Mouse (Mus musculus): ENCODE measurements around the gene Vsig8.

Vsig8 gene

GRCm38 (mm10) chr1:172528701-172529100, 27.0 kb upstream of the Vsig8 start:
- peak in 1 of 2 experiments; percentile 91 for DNase-seq (ENCODE audit: low spot score in 2 of 2)

GRCm38 (mm10) chr1:172530544-172531220, 25.1 kb upstream of the Vsig8 start:
- DNase-seq (ENCODE audit: low spot score in 2 of 2), result no peak

- DNase-seq (ENCODE audit: low spot score in 2 of 2), result no peak
Measured at GRCm38 (mm10) chr1:172532551-172532950, 23.2 kb upstream of the Vsig8 start.

GRCm38 (mm10) chr1:172535116-172535515, 20.6 kb upstream of the Vsig8 start:
- no peak for DNase-seq (ENCODE audit: low spot score in 2 of 2)

- DNase-seq (ENCODE audit: low spot score in 2 of 2), result no peak
Measured at GRCm38 (mm10) chr1:172539827-172540226, 15.9 kb upstream of the Vsig8 start.

- no peak for DNase-seq (ENCODE audit: low spot score in 2 of 2)
Measured at GRCm38 (mm10) chr1:172540283-172540820, 15.4 kb upstream of the Vsig8 start.

GRCm38 (mm10) chr1:172546062-172546461, 9.7 kb upstream of the Vsig8 start:
- DNase-seq (ENCODE audit: low spot score in 2 of 2), result no peak

GRCm38 (mm10) chr1:172548501-172548900, 7.2 kb upstream of the Vsig8 start:
- DNase-seq (ENCODE audit: low spot score in 2 of 2), result no peak

- DNase-seq (ENCODE audit: low spot score in 2 of 2), result no peak
Measured at GRCm38 (mm10) chr1:172549314-172549713, 6.4 kb upstream of the Vsig8 start.

GRCm38 (mm10) chr1:172549717-172550116, 6.0 kb upstream of the Vsig8 start:
- DNase-seq (ENCODE audit: low spot score in 2 of 2), result no peak

- DNase-seq (ENCODE audit: low spot score in 2 of 2), result peak; percentile 27 to 61
Measured at GRCm38 (mm10) chr1:172550551-172550951, 5.2 kb upstream of the Vsig8 start.

GRCm38 (mm10) chr1:172551009-172551408, 4.7 kb upstream of the Vsig8 start:
- no peak for DNase-seq (ENCODE audit: low spot score in 2 of 2)

- DNase-seq (ENCODE audit: low spot score in 2 of 2), result no peak
Measured at GRCm38 (mm10) chr1:172552623-172553022, 3.1 kb upstream of the Vsig8 start.

- DNase-seq (ENCODE audit: low spot score in 2 of 2), result peak; percentile 26 to 41
Measured at GRCm38 (mm10) chr1:172562641-172563464, 7.1 kb downstream of the Vsig8 start.

- DNase-seq (ENCODE audit: low spot score in 2 of 2), result no peak
Measured at GRCm38 (mm10) chr1:172563465-172563828, 7.7 kb downstream of the Vsig8 start.

GRCm38 (mm10) chr1:172566131-172566530, 10.4 kb downstream of the Vsig8 start:
- no peak for DNase-seq (ENCODE audit: low spot score in 2 of 2)

- no peak for DNase-seq (ENCODE audit: low spot score in 2 of 2)
Measured at GRCm38 (mm10) chr1:172567758-172568157, 12.0 kb downstream of the Vsig8 start.

GRCm38 (mm10) chr1:172580116-172580515, 24.4 kb downstream of the Vsig8 start:
- DNase-seq (ENCODE audit: low spot score in 2 of 2), result no peak

- no peak for DNase-seq (ENCODE audit: low spot score in 2 of 2)
Measured at GRCm38 (mm10) chr1:172582436-172582835, 26.7 kb downstream of the Vsig8 start.

- no peak for DNase-seq (ENCODE audit: low spot score in 2 of 2)
Measured at GRCm38 (mm10) chr1:172584271-172584670, 28.5 kb downstream of the Vsig8 start.

- no peak for DNase-seq (ENCODE audit: low spot score in 2 of 2)
Measured at GRCm38 (mm10) chr1:172585026-172585425, 29.3 kb downstream of the Vsig8 start.

GRCm38 (mm10) chr1:172585612-172586567, 30.2 kb downstream of the Vsig8 start:
- no peak for DNase-seq (ENCODE audit: low spot score in 2 of 2)

Data from left cerebral cortex, adult 9 months (tissue).